Mouse (Mus musculus) adrenal gland (tissue): ENCODE measurements around the gene Ylpm1.

Source experiments
- intact Hi-C: fragments of 180-260 bp; cut with DNase I; formaldehyde crosslinking; loops from one replicate; pipeline ENCODE4 v1.15.1; 2025

The Ylpm1 gene

DNA sequence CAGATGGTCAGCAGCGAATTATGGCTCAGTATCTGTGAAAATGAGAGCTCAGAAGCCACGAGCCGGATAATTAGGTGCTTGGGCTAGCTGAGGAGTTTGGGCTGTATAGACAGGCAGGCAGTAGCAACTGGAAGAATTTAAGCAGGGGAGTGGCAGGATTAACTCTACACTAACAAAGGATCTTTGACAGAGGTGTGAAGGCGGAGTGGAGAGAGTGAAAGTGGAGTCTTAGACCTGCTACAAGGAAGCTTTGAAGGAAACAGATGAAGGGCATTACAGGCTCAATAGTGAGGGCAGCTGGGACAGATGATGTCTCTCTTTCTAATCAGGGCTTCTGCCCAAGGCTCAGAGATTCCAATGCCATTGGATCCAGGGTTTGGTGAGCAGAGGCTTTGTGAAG, 113.3 kb downstream of the Ylpm1 start:
- intact Hi-C loops: no loop called here

DNA sequence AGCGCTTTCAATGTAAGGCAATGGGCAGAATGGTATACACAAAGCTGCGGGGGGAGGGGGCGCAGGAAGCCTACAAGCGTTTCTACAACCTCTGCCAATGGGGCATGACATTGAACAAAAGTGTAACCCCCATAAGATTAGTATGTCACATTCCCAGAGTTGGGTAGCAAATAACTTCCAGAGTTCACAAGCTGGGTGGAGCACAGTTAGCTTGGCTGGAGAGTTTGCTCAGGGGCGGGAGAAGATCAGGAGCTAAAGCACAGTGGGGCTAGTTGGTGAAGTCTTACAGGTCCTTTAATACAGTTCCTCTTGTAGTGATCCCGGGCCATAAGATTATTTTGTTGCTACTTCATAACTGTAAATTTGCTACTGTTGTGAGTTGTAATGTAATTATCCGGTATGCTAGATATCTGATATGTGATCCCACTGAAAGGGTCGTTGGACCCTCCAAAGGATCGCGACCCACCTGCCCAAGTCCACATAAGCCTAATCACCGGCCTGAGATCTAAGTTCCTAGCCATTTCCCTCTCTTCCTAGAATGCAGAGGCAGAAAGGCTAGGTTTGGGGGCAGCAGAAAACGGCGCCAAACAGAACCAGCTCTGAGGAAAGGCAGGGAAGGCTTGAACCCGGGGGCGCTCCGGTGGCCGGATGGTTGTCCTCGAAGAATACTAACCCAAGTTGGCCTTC, 114.0 kb downstream of the Ylpm1 start:
- intact Hi-C loops: no loop called here

DNA sequence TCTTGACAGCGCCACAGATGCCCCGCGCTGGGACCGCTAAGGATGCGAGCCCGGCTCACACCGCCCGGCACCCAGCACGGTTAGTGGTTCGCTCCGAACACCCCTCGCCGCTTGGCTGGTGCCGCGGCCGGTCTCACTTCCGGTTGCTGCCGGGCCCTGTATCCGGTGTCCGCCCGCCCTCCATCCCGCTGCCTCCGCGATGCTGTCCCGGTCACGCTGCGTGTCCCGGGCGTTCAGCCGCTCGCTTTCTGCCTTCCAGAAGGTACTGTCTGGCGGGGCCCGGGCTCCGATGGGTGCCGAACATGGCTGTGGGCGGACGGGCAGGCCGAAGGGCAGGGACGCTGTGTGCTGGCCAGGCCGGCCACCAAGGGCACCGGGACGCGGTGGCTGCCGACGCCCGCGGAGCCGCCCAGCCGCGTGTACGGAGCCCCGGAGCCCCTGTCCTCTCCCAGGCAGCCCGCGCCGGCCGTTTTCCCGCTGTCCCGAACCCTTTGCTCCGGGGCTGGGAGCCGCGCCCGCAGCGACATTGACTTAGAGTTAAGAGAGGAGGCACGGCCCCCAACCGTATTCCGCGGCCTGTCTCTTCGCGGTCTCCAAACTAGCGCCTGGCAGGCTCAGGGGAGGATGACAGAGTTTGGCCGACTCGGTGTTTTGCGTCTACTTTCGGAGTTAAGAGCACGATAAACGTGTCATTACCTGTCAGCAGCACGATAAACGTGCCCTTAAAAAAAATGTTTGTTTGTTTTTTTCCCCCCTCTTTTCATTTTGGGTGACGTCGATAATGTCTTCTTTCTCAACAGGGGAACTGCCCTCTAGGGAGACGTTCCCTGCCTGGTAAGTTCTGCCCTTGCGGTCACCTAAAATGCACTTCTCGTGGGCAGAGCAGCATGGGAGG, 114.8 kb downstream of the Ylpm1 start, which contains the start of the genes Prox2 and Dlst:
Gene Prox2, minus strand, starts transcription at position 62 of the 895 bp plus-strand sequence.
Gene Dlst, plus strand, starts transcription at position 136 of the 895 bp plus-strand sequence.
- intact Hi-C loops: no loop called here

DNA sequence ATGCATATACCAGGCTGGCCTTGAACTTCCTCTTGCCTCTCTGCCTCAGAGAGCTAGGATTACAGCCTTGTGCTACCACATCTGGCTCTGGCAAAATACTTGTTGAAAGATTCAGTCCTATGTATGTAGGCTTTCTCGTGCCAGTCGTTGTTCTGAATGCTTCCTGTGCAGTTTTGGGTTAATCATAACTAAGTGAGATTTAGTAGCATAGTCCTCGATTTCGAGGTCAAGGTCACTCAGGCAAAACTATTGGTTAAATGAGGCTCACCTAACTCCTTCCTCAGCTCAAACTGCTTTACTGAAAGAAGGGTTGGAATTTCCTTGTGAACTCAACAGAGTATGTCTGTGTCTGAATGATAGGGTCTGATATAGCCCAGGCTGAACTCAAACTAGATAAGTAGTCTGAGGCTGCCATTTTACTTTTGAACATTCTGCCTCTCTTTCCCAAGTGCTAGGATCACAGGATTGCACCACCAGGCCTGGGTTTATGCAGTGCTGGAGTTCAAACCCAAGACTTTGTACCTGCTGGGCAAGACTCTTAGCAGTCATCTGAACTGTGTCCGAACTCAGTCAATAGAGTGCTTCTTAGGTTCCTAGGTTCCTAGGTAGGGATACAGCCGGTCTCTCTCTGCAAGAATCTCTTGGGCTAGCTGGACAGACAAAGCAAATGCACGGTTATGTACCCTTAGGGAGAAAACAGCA, 116.6 kb downstream of the Ylpm1 start:
- intact Hi-C loops: no loop called here

- intact Hi-C loops: no loop called here
Measured at GRCm38 (mm10) chr12:85113337-85113736, 117.2 kb downstream of the Ylpm1 start.

DNA sequence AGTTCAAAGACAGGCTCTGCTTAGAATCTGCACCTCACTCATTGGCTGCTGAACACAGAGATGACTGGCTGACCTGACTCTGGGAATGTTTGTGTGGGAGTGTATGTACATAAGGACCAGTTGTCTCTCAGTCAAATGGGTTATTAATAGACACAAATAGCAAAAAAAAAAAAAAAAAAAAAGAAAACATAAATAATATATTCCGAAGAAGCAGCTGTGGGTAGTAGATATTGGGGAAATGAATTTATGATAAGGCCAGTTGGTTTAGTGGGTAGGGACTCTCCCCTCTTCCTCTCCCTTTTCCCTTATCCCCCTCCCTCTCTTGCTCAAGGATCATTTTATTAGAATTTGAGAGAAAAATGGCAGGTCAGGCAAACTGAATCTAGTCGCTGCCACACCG, 117.8 kb downstream of the Ylpm1 start:
- intact Hi-C loops: no loop called here

- intact Hi-C loops: no loop called here
Measured at GRCm38 (mm10) chr12:85115678-85116077, 119.6 kb downstream of the Ylpm1 start.
